Mouse (Mus musculus): ENCODE data around the gene Clca3b. TPM values are rescaled to one million over a fixed set of nuclear protein-coding genes. Genes with fewer than 3 reads are reported as not detected.

The Clca3b gene
- polyA plus RNA-seq, 1 experiment from 2014 or later = not detected

Other genes with a start within 250 kb of the Clca3b start
- gene Sh3glb1, start 129.0 kb downstream of the Clca3b start, polyA plus RNA-seq (2014; fragmentation: Nextera tagmentation; extraction: Ambion mirVana) = 80.0 and 82.3 TPM in 2 replicates
- 0.04 TPM in 1 of 2 replicates, not detected in the other for gene Clca3a1, start 88.4 kb downstream of the Clca3b start, polyA plus RNA-seq (2014; fragmentation: Nextera tagmentation; extraction: Ambion mirVana)
- gene Clca3a2, start 29.9 kb downstream of the Clca3b start, polyA plus RNA-seq (2014; fragmentation: Nextera tagmentation; extraction: Ambion mirVana) = not detected in 2 replicates
- gene Clca4b, start 83.2 kb upstream of the Clca3b start, polyA plus RNA-seq (2014; fragmentation: Nextera tagmentation; extraction: Ambion mirVana) = not detected in 2 replicates
- gene Clca4a, start 125.7 kb upstream of the Clca3b start, polyA plus RNA-seq (2014; fragmentation: Nextera tagmentation; extraction: Ambion mirVana) = not detected in 2 replicates
- not detected in 2 replicates for gene Clca1, start 183.4 kb upstream of the Clca3b start, polyA plus RNA-seq (2014; fragmentation: Nextera tagmentation; extraction: Ambion mirVana)

Measured in forebrain, embryonic 11.5 days (tissue).